In the genomic region with DNA sequence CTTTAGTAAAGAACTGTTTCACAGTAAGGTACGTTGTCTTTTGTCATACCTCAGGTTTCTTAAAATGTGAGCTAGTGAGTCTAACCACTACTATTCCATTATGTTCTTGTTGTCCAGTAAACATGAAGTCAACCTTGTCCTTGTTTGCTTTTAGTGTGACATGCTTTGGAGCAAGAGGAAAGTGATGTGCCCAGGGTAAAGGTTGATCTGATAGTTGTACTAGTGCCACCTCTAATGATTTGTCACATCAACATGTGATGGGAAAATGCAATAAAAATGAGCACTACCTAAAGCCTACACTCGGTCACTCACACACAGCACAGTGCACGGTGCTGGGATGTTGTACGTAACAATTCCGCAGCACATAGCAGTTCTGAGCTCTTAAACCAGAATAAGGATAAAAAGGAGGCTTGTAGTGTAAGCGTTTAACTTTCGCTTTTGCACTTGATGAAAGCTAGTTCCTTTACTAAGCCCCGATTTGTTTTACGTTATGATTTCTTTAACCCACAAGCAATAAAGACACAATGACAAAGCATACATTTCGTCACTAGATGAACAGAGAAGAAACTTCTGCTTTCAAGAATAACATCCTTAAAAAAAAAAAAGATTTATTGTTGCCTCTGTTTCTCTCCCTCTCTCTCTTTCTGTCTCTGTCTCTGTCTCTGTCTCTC, we compare ENCODE assay signal across 29 mouse cellular contexts. TPM values are rescaled to one million over a fixed set of nuclear protein-coding genes. Genes with fewer than 3 reads are reported as not detected.
DNase-seq lines count a peak whose midpoint lies in the region; ATAC-seq and TF ChIP-seq lines count a peak whose summit lies in the region.
"Had no signal": no experiment of that assay in that cellular context is flagged by ENCODE, and none has a peak within 500 bp of the region (broad histone marks: within the 10 kb centered on the region; RNA-seq: fewer than 3 reads in every experiment).

No protein-coding gene starts in this region.

- no peak overlapping the region; the same call in 1 of the 2 replicates for H3K27ac ChIP-seq in liver, adult 2 months (replicated peaks; ENCODE audit: insufficient read depth, low read depth, low read length)
- H3K27ac ChIP-seq in liver, embryonic 12.5 days: no peak overlapping the region
- no peak overlapping the region for H3K27ac ChIP-seq in bone marrow, adult 2 months (ENCODE audit: control insufficient read depth, insufficient read depth, low read depth, low read length, poor library complexity)
- H3K27ac ChIP-seq: embryonic facial prominence, embryonic 13.5 days; forebrain, embryonic 13.5 days; hindbrain, embryonic 10.5 days; kidney, postnatal 0 days; midbrain, embryonic 13.5 days; neural tube, embryonic 12.5 days had no signal

- no peaks in the 10 kb centered on the region for H3K79me2 ChIP-seq in liver, adult 2 months (ENCODE audit: control insufficient read depth, insufficient read depth, low read length)

- H3K4me3 ChIP-seq in liver, adult 2 months (ENCODE audit: insufficient read depth, low read depth, low read length): no peak overlapping the region
- H3K4me3 ChIP-seq in liver, embryonic 12.5 days: no peak overlapping the region
- H3K4me3 ChIP-seq in bone marrow, adult 2 months (replicated peaks; ENCODE audit: control insufficient read depth, low read depth, low read length): peak overlapping the region; percentile 65
- H3K4me3 ChIP-seq: embryonic facial prominence, embryonic 13.5 days; erythroblast, embryonic 14.5 days; forebrain, embryonic 13.5 days; hindbrain, embryonic 10.5 days; midbrain, embryonic 13.5 days; neural tube, embryonic 12.5 days had no signal

- TF ChIP-seq CTCF in liver, adult 2 months (IDR thresholded peaks at IDR 0.05; ENCODE audit: low read depth, low read length): no peak
- no peak for TF ChIP-seq CTCF in bone marrow, adult 2 months (IDR thresholded peaks at IDR 0.05; ENCODE audit: control insufficient read depth, insufficient read depth, low read length)

- H3K9ac ChIP-seq in liver, adult 2 months (ENCODE audit: low read depth, low read length): no peak overlapping the region
- H3K9ac ChIP-seq in liver, embryonic 12.5 days: no peak overlapping the region
- H3K9ac ChIP-seq: embryonic facial prominence, embryonic 13.5 days; forebrain, embryonic 13.5 days; midbrain, embryonic 13.5 days; neural tube, embryonic 12.5 days had no signal

- WGBS in liver, adult 2 months: 54% methylated on average over 10 of the region's 10 CpGs
- 66% methylated on average over 10 of the region's 10 CpGs for WGBS in liver, embryonic 12.5 days (ENCODE audit: insufficient replicate concordance)
- WGBS in bone marrow, adult 2 months: 18% methylated on average over 10 of the region's 10 CpGs

- H3K4me1 ChIP-seq in liver, adult 2 months (ENCODE audit: control insufficient read depth, insufficient read depth, low read length): peaks cover 3% of the 10 kb centered on the region; the same call in 1 of the 2 replicates
- no peaks in the 10 kb centered on the region for H3K4me1 ChIP-seq in liver, embryonic 12.5 days
- H3K4me1 ChIP-seq in bone marrow, adult 2 months (ENCODE audit: control insufficient read depth, insufficient read depth, low read length): no peaks in the 10 kb centered on the region
- H3K4me1 ChIP-seq: embryonic facial prominence, embryonic 13.5 days; forebrain, embryonic 13.5 days; hindbrain, embryonic 10.5 days; midbrain, embryonic 13.5 days; neural tube, embryonic 12.5 days had no signal

- no peak for ATAC-seq in liver, embryonic 12.5 days
- peak; percentile 38 for ATAC-seq in inflammation-experienced regulatory T-cells, adult 6 months
- ATAC-seq: activated CD4-positive, CD25-positive, alpha-beta regulatory T cell, adult 4 months; forebrain, embryonic 13.5 days; lung, postnatal 0 days; midbrain, embryonic 13.5 days had no signal

- no peak for TF ChIP-seq POLR2A in liver, adult 2 months (IDR thresholded peaks at IDR 0.05; ENCODE audit: extremely low read depth, insufficient read depth, low read length)
- TF ChIP-seq POLR2A in bone marrow, adult 2 months (IDR thresholded peaks at IDR 0.05; ENCODE audit: borderline replicate concordance, control insufficient read depth, low read depth, low read length): no peak

- no peak overlapping the region for H3K4me2 ChIP-seq in liver, embryonic 12.5 days
- H3K4me2 ChIP-seq: embryonic facial prominence, embryonic 13.5 days; forebrain, embryonic 13.5 days; heart, embryonic 11.5 days; midbrain, embryonic 13.5 days; neural tube, embryonic 12.5 days had no signal

- no peaks in the 10 kb centered on the region for H3K27me3 ChIP-seq in liver, adult 2 months (ENCODE audit: control insufficient read depth, insufficient read depth, low read length)
- peaks cover 4% of the 10 kb centered on the region; the same call in 1 of the 2 replicates for H3K27me3 ChIP-seq in liver, embryonic 12.5 days (replicated peaks)
- H3K27me3 ChIP-seq: embryonic facial prominence, embryonic 13.5 days; midbrain, embryonic 13.5 days; neural tube, embryonic 12.5 days had no signal

- H3K36me3 ChIP-seq in liver, adult 2 months (ENCODE audit: control insufficient read depth, insufficient read depth, low read length): no peaks in the 10 kb centered on the region
- no peaks in the 10 kb centered on the region for H3K36me3 ChIP-seq in liver, embryonic 12.5 days
- H3K36me3 ChIP-seq: embryonic facial prominence, embryonic 13.5 days; hindbrain, embryonic 10.5 days; midbrain, embryonic 13.5 days; neural tube, embryonic 12.5 days had no signal

- no peaks in the 10 kb centered on the region for H3K9me3 ChIP-seq in liver, embryonic 12.5 days (replicated peaks)
- H3K9me3 ChIP-seq: embryonic facial prominence, embryonic 13.5 days; forebrain, embryonic 13.5 days; hindbrain, embryonic 10.5 days; midbrain, embryonic 13.5 days; neural tube, embryonic 12.5 days had no signal

- DNase-seq in liver, adult 2 months (ENCODE audit: extremely low read depth, low read depth, low spot score): peak; percentile 92
- DNase-seq in naive thymus-derived CD4-positive, alpha-beta T cell, adult 2 months (ENCODE audit: low read depth): peak; percentile 51
- no peak for DNase-seq in frontal cortex, postnatal 14 days (ENCODE audit: low spot score in 2 of 2)
- DNase-seq in thymus, postnatal 14 days: no peak
- DNase-seq in testis, postnatal 10 days (ENCODE audit: low spot score): no peak
- DNase-seq: adrenal gland, postnatal 25 days; cerebellum, adult 11 months; cerebellum, postnatal 14 days; embryo, embryonic 11 days; heart, adult 11 months; kidney, adult 18-20 months; layer of hippocampus, adult 9-11 months; retina, postnatal 1 day; right cerebral cortex, postnatal 25 days; spleen, adult 18-20 months; thymus, postnatal 36 days had no signal

RNA-seq across cellular contexts. Expression of a gene that starts 8.5 kb away (rescaled TPM):
- 14.3 TPM in 2 replicates for total RNA-seq in liver, adult 2 months (2014; rRNA removed)
- 12.3 and 13.2 TPM in 2 replicates for polyA plus RNA-seq in liver, adult 2 months (2012; rRNA removed)
- polyA plus RNA-seq in liver, embryonic 12.5 days (2016; fragmentation: Nextera tagmentation; extraction: Ambion mirVana): 74.3 and 83.1 TPM in 2 replicates
- 52.4 and 72.4 TPM in 2 replicates for polyA plus RNA-seq in bone marrow, adult 2 months (2011; ENCODE audit: insufficient read depth, insufficient read length, low replicate concordance, missing spikeins)
- polyA plus RNA-seq in inflammation-experienced regulatory T-cells, adult 6 months (2017; shearing (Covaris generic)): 100 to 1,000 TPM in 2 of 3 experiments, 10 to 100 TPM in 1; 99.3 to 112 (median 103) TPM

Comparison
In these comparisons a context has a peak if more than half of its experiments do, and no peak if none do; other contexts are left out.
1. DNase-seq: peak in liver, adult 2 months (single experiment) and naive thymus-derived CD4-positive, alpha-beta T cell, adult 2 months (single experiment); none in frontal cortex, postnatal 14 days (0 of 2), thymus, postnatal 14 days (single experiment) and testis, postnatal 10 days (single experiment).